Mouse (Mus musculus) forebrain, embryonic 14.5 days (tissue): ENCODE measurements around the gene Nmd3. TPM values are rescaled to one million over a fixed set of nuclear protein-coding genes. Genes with fewer than 3 reads are reported as not detected.

Source experiments
- ATAC-seq: fragments of 200-750 bp; cut with Nextera tagmentation; 2 replicates; pipeline ENCODE4 v1.8.0; 2017; ENCODE audit warnings: mild to moderate bottlenecking, moderate library complexity
- DNase-seq: peaks from one replicate; pipeline ENCODE4 v3.0.0-alpha.2; 2015; ENCODE audit warnings: low spot score
- H3K27ac ChIP-seq: fragments of 300-500 bp; sonication (generic); 2 replicates; pipeline ENCODE4 v1.5.1; 2014; ENCODE audit warnings: low read depth, mild to moderate bottlenecking, control low read depth, low read length, moderate library complexity
- H3K27me3 ChIP-seq: fragments of 300-500 bp; sonication (generic); replicated peaks from 2 replicates; pipeline ENCODE4 v1.6.1; 2014; ENCODE audit warnings: low read length, control low read depth, mixed read lengths; ENCODE audit not compliant: control insufficient read depth, insufficient read depth
- H3K36me3 ChIP-seq: fragments of 300-500 bp; sonication (generic); 2 replicates; pipeline ENCODE4 v1.6.1; 2014; ENCODE audit warnings: low read length, control low read depth; ENCODE audit not compliant: control insufficient read depth, insufficient read depth
- H3K4me1 ChIP-seq: fragments of 300-500 bp; sonication (generic); 2 replicates; pipeline ENCODE4 v1.6.1; 2014; ENCODE audit warnings: antibody characterized with exemption, low read length, control low read depth; ENCODE audit not compliant: control insufficient read depth, insufficient read depth
- H3K4me2 ChIP-seq: fragments of 300-500 bp; sonication (generic); 2 replicates; pipeline ENCODE4 v1.6.1; 2014; ENCODE audit warnings: mild to moderate bottlenecking, control low read depth, low read length
- H3K4me3 ChIP-seq: fragments of 300-500 bp; sonication (generic); 2 replicates; pipeline ENCODE4 v1.5.1; 2014; ENCODE audit warnings: low read depth, low read length, control low read depth
- H3K9ac ChIP-seq: fragments of 300-500 bp; sonication (generic); 2 replicates; pipeline ENCODE4 v1.6.1; 2014; ENCODE audit warnings: mild to moderate bottlenecking, low read length, control low read depth, moderate library complexity
- H3K9me3 ChIP-seq: fragments of 300-500 bp; sonication (generic); replicated peaks from 2 replicates; pipeline ENCODE4 v1.6.1; 2016; ENCODE audit warnings: low read length, control low read depth, mixed read lengths; ENCODE audit not compliant: control insufficient read depth
- whole genome bisulfite sequencing: fragments of 180-500 bp; shearing (Covaris S2); extraction: QIAGEN DNeasy Blood & Tissue Kit; methylation state at CpG from one replicate; pipeline ENCODE4 v1.1.7; 2014; 5-methylcytosine and 5-hydroxymethylcytosine counted together
- polyA plus RNA-seq: library from polyadenylated mRNA; unstranded; fragments of >200 nt; fragmentation: Nextera tagmentation; extraction: Ambion mirVana; gene quantifications from 2 replicates; pipeline ENCODE4 v1.2.1, GENCODE M21; 2014

Gene Nmd3
- polyA plus RNA-seq, 1 experiment from 2014 or later, result 136 TPM

GRCm38 (mm10) chr3:69792823-69793417 is 71.1 kb downstream of the Nmd3 start:
- Histone ChIP-seq H3K36me3 (no peaks in the 10 kb centered on the region), H3K27ac (no peak overlapping the region), H3K4me2 (no peak overlapping the region), H3K27me3 (no peaks in the 10 kb centered on the region), H3K9ac (no peak overlapping the region), H3K9me3 (no peaks in the 10 kb centered on the region), H3K4me1 (no peaks in the 10 kb centered on the region), H3K4me3 (no peak overlapping the region)
- 79% methylated on average over 3 of the region's 3 CpGs for WGBS
- ATAC-seq, result no peak
- DNase-seq, result no peak

GRCm38 (mm10) chr3:69797533-69797932 is 75.7 kb downstream of the Nmd3 start:
- Histone ChIP-seq H3K9ac (no peak overlapping the region), H3K27me3 (no peaks in the 10 kb centered on the region), H3K36me3 (no peaks in the 10 kb centered on the region), H3K4me3 (no peak overlapping the region), H3K4me1 (no peaks in the 10 kb centered on the region), H3K4me2 (no peak overlapping the region), H3K9me3 (no peaks in the 10 kb centered on the region), H3K27ac (no peak overlapping the region)
- DNase-seq, result no peak
- no peak for ATAC-seq
- 80% methylated on average over 4 of the region's 4 CpGs for WGBS

GRCm38 (mm10) chr3:69797969-69798368 is 76.2 kb downstream of the Nmd3 start:
- ATAC-seq (no peak), DNase-seq (no peak)
- Histone ChIP-seq H3K9ac (no peak overlapping the region), H3K36me3 (no peaks in the 10 kb centered on the region), H3K27me3 (no peaks in the 10 kb centered on the region), H3K4me2 (no peak overlapping the region), H3K4me3 (no peak overlapping the region), H3K9me3 (no peaks in the 10 kb centered on the region), H3K27ac (no peak overlapping the region), H3K4me1 (no peaks in the 10 kb centered on the region)
- 92% methylated on average over 2 of the region's 2 CpGs for WGBS

GRCm38 (mm10) chr3:69799096-69799495 is 77.3 kb downstream of the Nmd3 start:
- ATAC-seq (no peak), DNase-seq (no peak)
- H3K9me3 ChIP-seq, result no peaks in the 10 kb centered on the region
- 86% methylated on average over 1 of the region's 1 CpGs for WGBS
- no peak overlapping the region for H3K27ac ChIP-seq
- no peak overlapping the region for H3K4me3 ChIP-seq
- no peaks in the 10 kb centered on the region for H3K36me3 ChIP-seq
- no peak overlapping the region for H3K9ac ChIP-seq
- no peak overlapping the region for H3K4me2 ChIP-seq
- no peaks in the 10 kb centered on the region for H3K27me3 ChIP-seq
- no peaks in the 10 kb centered on the region for H3K4me1 ChIP-seq

GRCm38 (mm10) chr3:69800829-69801384 is 79.1 kb downstream of the Nmd3 start:
- ATAC-seq (no peak), DNase-seq (peak; percentile 1)
- no peak overlapping the region for H3K9ac ChIP-seq
- H3K4me3 ChIP-seq, result no peak overlapping the region
- H3K9me3 ChIP-seq, result no peaks in the 10 kb centered on the region
- 72% methylated on average over 7 of the region's 7 CpGs for WGBS
- H3K36me3 ChIP-seq, result no peaks in the 10 kb centered on the region
- no peak overlapping the region for H3K27ac ChIP-seq
- H3K4me2 ChIP-seq, result no peak overlapping the region
- H3K27me3 ChIP-seq, result no peaks in the 10 kb centered on the region
- no peaks in the 10 kb centered on the region for H3K4me1 ChIP-seq

- 83% methylated on average over 1 of the region's 1 CpGs for WGBS
- H3K4me3 ChIP-seq, result no peak overlapping the region
- no peaks in the 10 kb centered on the region for H3K36me3 ChIP-seq
- H3K4me1 ChIP-seq, result no peaks in the 10 kb centered on the region
- DNase-seq, result no peak
- no peak overlapping the region for H3K27ac ChIP-seq
- no peaks in the 10 kb centered on the region for H3K9me3 ChIP-seq
- no peaks in the 10 kb centered on the region for H3K27me3 ChIP-seq
- H3K9ac ChIP-seq, result no peak overlapping the region
- no peak for ATAC-seq
- no peak overlapping the region for H3K4me2 ChIP-seq
These were observed 81.4 kb downstream of the Nmd3 start for GRCm38 (mm10) chr3:69803137-69803536.

Other genes starting within 250 kb of the Nmd3 start
- 88.1 and 103 TPM in 2 replicates for gene B3galnt1, start 123.0 kb upstream of the Nmd3 start, polyA plus RNA-seq
- gene Sptssb, start 138.0 kb downstream of the Nmd3 start, polyA plus RNA-seq, result 0.23 and 0.49 TPM in 2 replicates